Mouse (Mus musculus) c-Kit-negative CD71-positive TER-119-positive erythroid progenitor cells, embryonic 14.5 days (primary cell): ENCODE measurements around the gene Tpmt.

Experiments
- DNase-seq: peaks from one replicate; pipeline ENCODE4 v3.0.0-alpha.2; 2013; ENCODE audit warnings: low read depth, low spot score

Gene Tpmt

GRCm38 (mm10) chr13:46979836-46980490, 64.6 kb downstream of the Tpmt start:
- no peak for DNase-seq

- DNase-seq, result no peak
Measured at GRCm38 (mm10) chr13:46976532-46976931, 68.0 kb downstream of the Tpmt start.

- no peak for DNase-seq
Measured at GRCm38 (mm10) chr13:46975930-46976329, 68.6 kb downstream of the Tpmt start.

GRCm38 (mm10) chr13:46975031-46975551, 69.4 kb downstream of the Tpmt start:
- no peak for DNase-seq
